Mouse (Mus musculus): Measurements from ENCODE around the gene Mtus2.

DNA sequence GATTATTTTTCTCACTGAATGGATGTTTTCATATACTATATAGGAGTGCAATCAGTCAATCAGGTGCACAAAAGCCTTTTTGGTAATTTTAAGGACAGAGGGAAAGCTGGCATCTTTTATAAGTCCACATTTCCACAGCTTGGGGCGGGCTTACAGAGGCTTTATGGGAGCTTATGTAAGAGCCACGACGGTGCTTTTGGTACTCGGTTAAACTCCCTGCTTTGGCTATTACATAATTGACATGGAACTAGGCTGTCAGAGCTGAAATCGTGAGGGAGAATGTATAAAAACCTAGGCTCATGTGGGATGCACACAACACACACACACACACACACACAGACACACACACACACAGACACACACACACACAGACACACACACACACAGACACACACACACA lies 2.0 kb downstream of the Mtus2 start:
- TF ChIP-seq CTCF (IDR thresholded peaks at IDR 0.05; ENCODE audit: extremely low read depth, insufficient read depth, insufficient read length, insufficient replicate concordance) (no peak), POLR2A (IDR thresholded peaks at IDR 0.05; ENCODE audit: low read depth, low read length) (no peak)
